Mouse (Mus musculus): ENCODE data around the gene Nt5c2.

The Nt5c2 gene

DNA sequence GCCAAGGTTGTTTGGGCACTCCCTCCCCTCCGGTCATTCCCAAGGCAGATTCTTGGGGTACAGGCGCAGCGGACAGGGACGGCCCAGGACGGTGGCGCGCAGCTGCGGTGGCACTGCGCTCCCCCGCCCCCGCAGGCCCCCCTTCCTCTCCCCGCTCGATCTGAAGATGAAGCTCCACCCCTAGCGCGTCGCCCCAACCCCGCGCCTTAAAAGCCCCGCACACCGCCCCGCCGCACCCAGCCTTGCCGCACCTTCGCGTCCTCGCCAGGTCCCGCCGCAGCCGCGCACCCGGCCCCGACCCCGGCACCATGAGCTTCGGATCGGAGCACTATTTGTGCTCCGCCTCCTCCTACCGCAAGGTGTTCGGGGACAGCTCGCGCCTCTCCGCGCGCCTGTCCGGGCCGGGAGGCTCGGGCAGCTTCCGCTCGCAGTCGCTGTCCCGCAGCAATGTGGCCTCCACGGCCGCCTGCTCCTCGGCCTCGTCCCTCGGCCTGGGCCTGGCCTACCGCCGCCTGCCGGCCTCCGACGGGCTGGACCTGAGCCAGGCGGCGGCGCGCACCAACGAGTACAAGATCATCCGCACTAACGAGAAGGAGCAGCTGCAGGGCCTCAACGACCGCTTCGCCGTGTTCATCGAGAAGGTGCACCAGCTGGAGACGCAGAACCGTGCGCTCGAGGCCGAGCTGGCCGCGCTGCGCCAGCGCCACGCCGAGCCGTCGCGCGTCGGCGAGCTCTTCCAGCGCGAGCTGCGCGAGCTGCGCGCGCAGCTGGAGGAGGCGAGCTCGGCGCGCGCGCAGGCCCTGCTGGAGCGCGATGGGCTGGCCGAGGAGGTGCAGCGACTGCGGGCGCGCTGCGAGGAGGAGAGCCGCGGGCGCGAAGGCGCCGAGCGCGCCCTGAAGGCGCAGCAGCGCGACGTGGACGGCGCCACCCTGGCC lies at the start of gene Nt5c2, which contains the start of gene Ina:
Gene Nt5c2 (minus strand): TSS at position 707 of the 935 bp plus-strand sequence.
Gene Ina (plus strand): TSS at position 252 of the 935 bp plus-strand sequence.
- peak; percentile 59 to 67 for DNase-seq (ENCODE audit: low spot score in 2 of 2)

DNA sequence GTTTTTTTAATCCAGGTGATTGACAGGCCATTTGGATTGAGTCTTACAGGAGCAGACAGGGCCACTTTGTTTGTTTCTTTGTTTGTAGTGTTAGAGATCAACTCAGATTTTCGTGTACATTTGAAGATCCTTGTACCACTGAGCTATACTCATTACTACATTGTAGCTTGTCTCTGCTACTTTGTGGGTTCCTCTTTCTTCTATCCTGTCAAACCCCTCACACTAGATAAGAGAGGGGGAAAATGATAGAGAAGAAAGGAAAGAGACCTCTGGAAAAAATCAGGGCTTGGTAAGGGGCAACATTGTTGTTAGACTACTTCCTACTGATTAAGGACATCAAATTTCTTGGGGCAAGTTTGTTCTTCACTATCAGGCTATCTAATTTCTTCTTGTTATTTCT lies 42.7 kb upstream of the Nt5c2 start:
- DNase-seq (ENCODE audit: low spot score in 2 of 2): no peak

DNA sequence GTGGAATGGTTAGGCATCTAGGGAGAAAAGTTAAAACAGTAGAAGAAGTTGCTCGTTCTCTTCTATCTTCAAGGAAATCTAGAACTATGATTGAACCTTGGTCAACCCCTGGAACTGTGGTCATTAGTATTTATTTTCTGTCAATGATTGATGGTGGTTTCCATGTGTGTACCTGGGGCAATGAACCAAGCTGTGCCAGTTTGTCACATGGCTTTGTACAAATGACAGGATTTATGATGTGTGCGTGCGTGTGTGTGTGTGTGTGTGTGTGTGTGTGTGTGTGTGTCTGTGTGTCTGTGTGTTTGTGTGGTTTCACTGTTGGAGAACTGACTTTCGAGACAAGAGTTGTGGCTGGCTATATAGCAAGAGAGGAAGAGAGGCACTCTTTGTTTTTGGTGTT lies 38.5 kb upstream of the Nt5c2 start:
- DNase-seq (ENCODE audit: low spot score in 2 of 2): no peak

DNA sequence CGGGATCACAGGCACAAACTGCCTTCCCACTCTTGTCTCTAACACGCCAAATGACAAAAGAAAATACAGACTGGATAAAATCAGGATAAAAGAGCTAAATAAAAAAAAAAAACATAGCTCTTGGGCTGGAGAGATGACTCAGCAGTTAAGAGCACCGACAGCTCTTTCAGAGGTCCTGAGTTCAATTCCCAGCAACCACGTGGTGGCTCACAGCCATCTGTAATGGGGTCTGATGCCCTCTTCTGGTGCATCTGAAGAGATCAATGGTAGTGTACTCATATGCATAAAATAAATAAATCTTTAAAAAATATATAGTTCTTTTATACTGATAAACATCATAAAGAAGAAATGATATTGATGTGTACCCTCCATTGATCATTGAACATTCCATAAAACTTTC lies 38.0 kb upstream of the Nt5c2 start:
- no peak for DNase-seq (ENCODE audit: low spot score in 2 of 2)

DNA sequence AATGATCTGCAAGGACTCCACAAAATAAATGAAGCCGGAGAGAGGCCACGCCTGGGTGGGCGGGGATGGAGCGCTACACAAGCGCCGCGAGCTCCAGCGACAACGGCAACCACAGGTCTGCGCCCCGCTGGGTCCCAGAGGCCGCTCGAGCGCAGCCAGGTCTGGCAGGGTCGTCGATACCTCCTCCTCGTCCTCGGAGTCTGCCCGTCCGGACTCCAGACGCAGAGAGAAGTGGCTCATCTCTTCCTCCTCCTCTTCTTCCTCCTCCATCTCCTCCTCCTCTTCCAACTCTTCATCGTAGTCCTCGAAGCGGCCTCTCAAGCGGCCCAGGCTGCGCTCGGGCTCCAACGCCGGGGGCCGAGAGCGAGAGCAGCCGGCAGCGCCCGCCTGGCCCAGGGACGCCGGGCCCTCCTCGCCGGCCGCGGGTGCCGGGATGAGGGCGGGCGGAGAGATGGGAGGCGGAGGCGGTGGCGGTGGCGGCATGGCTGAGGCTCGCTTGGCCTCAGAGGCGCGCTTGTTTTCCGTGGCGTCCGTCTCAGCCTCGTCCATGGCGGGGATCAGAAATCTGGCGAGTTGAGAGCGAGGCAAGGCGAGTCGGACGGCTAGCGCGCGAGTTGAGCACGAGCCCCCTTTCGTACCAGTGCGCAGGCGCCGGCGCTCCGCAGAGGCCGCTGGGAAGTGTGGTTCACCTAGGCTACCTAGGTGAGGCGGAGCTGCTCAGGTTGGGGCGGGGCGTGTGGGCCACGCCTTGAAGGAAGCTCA lies 35.5 kb upstream of the Nt5c2 start, which contains the start of gene Pcgf6:
Gene Pcgf6 (minus strand): TSS at position 636 of the 762 bp plus-strand sequence.
- peak; percentile 69 to 78 for DNase-seq (ENCODE audit: low spot score in 2 of 2)

DNA sequence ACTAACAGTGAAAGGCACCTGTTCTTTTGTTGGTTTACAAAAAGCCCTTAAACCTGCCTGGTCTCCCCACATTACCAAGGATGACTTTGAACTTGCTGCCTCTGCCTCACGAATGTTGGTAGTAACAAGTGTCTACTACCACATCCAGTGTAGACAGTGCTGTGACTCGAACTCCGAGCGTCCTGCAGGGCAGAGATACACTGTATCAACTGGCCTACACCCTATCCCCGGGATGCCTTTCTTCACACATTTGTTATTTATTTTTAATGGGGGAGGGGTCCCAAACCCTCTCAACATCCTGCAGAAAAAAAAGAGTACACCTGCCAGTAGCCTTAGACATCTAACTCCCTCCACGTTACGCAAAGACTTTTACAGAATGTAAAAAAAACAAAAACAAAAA lies 34.9 kb upstream of the Nt5c2 start:
- DNase-seq (ENCODE audit: low spot score in 2 of 2): no peak

DNA sequence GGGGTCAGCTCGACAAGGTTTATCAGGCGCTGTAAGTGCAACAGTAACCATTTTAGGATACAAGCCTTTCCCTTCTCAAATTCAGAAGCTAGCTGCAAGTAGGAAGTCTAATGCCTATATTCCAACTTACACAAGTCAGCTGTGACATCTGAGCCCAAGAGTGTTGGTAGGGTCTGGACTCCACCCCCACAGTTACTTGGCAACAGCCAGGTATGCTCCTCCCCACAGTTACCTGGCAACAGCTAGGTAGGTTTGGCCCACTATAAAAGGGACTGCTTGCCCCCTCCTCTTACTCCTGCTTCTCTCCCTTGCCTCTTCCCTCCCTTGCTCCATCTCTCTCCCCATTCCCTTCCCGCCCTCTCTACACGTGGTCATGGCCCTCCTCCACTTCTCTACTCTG lies 34.1 kb upstream of the Nt5c2 start:
- no peak for DNase-seq (ENCODE audit: low spot score in 2 of 2)

DNA sequence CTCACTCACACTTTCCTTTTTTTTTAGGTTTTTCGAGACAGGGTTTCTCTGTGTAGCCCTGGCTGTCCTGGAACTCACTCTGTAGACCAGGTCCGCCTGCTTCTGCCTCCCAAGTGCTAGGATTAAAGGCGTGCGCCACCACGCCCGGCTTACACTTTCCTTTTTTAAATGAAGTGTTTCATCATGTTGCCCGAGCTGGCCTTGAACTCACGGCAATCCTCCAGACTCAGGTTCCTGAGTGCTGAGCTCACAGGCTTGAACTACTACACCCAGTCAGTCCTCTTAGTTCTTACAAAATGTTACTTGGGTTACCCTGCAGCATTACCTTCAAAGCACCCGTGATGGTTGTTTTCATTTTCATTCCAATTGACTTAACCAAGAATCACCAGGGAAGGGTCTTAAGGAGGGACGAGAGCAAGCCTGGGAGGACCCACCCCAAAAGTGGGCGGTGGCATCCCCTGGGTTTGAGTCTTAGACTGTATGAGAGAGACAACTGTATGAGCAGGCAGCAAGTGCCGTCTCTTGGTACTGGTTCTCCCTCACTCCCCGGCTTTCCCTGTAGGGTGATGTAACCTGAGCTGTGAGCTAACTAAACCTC lies 32.4 kb upstream of the Nt5c2 start:
- no peak for DNase-seq (ENCODE audit: low spot score in 2 of 2)

DNA sequence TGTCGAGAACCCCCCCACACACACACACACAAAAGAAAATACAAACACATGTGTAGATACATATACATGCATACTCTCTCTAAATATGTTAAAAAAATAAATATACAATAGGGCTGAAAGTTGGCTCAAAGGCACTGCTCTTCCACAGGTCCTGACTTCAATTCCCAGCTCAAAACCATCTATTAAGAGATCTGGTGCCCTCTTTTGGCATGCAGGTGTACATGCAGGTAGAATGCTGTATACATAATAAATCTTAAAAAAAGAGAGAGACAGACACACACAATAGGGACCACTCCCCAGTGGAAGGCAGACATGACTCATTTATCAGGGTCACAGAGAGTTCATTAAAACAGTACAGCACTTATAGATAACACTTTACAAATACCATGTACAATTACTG lies 31.4 kb upstream of the Nt5c2 start:
- no peak for DNase-seq (ENCODE audit: low spot score in 2 of 2)

DNA sequence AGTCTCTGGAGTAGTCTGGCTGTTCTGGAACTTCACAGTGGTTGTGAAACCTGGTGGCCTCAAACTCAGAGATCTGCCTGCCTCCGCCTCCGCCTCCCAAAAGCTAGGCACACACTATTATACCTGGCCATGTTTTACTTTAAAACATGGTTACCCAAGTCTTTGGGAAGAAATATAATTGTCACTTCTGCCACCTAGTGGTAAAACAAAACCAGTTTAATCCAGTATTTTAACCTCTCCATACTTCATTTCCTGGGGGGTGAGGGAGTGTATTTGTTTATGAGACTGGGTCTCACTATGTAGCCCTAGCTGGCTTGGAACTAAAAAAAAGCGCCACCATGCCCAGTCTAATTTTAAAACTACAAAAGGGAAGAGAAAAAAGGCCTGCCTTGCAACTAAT lies 28.7 kb upstream of the Nt5c2 start:
- no peak for DNase-seq (ENCODE audit: low spot score in 2 of 2)

DNA sequence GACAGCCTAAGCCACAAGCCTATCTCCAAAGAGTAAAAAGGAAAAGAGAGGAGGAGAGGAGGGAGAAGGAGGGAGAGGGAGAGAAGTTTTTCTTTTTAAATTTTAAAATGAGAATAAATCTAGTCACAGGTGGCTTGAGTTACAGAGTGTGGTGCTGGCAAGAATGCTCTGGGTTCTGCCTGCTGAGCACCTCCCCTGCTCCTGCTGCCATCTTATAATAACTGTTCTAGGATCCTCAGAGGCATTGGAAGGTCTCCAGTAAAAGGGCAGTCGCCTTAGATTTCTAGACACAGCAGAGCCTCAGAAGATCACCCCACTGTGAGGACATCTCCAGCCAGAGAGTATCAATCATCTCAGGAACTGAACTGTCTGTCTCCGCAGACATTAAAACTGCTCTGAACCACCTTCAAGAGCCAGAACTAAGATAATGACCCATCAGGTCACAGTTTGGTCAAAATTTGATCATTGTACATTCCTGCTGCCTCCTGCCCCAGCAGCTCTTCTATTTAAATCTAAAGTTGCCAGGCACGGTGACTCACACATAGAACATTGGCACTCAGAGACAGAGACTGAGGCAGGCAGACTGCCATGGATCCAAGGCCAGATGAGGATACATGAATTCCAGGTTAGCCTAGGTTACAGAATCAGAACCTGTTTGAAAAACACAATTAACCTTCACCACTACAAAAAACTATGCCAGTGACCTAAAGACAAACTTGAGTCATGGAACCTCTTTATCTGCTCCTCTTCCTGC lies 25.9 kb upstream of the Nt5c2 start:
- no peak for DNase-seq (ENCODE audit: low spot score in 2 of 2)

DNA sequence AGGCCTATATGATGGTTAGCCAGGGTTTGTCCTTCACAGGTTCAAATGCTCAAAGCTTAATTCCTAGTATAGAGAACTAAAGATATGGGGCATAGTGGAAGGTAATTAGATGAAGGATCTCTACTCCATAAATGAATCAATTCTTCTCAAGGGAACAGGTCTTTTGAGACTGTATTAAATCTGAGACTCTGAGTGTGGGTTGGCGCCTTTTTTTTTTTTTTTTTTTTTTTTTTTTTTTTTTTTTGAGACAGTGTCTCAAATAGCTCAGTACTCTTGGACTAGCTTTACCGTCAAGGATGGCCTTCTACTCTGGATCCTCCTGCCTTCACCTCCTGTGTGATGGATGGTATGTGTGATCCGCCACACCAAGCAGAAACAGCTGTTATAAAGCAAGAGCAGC lies 21.6 kb upstream of the Nt5c2 start:
- DNase-seq (ENCODE audit: low spot score in 2 of 2): no peak

DNA sequence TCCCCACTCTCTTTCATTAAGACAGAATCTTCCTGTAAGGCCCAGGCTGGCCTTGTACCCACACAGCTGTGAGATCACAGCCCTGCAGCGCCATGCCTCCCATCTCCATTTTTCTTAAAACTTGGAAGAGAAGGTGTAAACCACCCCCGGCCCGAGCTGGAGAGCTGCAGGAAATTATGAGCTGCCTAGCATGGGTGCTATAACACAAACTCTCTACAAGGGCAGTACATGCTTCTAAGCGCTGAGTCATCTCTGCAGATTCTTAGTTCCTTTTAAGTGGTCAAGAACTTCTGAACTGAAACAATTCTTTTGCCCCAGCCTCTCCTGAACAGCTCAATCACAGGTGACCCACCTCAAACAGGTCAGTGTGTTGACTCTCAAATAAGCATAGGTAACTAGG lies 20.0 kb upstream of the Nt5c2 start:
- DNase-seq (ENCODE audit: low spot score in 2 of 2): peak; percentile 57 to 72

DNA sequence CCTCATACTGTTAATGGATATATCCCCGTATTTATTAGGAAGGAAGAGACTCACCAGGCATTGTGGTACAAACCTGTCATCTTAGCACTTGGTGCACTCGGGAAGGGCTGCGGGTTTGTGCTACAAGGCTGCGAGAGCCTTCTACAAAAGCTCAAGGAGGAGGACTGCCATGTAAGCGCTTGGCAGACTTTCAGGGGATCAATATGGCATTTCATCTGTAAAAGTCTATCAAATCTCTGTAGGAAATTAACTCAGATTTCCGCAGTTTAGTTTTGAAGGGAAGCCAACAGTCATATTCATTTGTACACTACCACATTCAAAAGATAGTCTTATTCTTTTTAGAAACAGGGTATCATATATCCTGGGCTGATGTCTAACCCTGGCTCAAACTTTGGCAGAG lies 16.8 kb upstream of the Nt5c2 start:
- DNase-seq (ENCODE audit: low spot score in 2 of 2): no peak

DNA sequence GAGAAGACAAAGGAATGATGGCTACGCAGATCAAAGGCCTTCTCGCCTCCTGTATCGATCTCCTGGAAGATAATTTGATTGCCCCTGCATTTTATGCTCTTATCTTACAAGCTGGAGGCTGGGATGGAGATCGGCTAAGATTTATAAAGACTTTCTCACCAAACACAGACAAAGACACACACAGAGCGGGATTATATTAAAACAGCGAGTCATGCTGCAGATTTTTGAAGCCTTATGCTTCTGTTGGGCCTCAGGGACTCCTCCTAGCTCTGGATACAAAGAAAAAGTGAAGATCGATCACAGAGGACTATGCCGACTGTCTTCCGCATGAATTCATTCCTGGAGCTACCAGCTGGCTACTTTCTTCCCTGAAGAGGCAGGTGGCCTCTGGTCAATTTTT lies 14.8 kb upstream of the Nt5c2 start:
- no peak for DNase-seq (ENCODE audit: low spot score in 2 of 2)

DNA sequence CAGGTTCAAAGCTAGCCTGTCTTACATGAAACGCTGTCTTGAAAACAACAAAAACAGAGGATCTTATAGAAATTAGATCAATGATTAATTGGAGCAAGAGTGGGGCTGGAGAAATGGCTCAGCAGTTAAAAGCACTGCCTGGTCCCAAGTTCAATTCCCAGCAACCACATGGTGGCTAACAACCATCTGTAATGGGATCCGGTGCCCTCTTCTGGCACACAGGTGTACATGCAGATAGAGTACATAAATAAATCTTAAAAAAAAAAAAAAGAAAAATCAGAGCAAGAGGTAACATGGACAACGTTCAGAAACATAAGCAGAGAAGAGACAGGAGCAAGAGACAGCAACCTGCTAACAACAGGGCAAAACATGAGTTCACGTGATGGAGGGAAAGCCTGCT lies 11.6 kb upstream of the Nt5c2 start:
- no peak for DNase-seq (ENCODE audit: low spot score in 2 of 2)

DNA sequence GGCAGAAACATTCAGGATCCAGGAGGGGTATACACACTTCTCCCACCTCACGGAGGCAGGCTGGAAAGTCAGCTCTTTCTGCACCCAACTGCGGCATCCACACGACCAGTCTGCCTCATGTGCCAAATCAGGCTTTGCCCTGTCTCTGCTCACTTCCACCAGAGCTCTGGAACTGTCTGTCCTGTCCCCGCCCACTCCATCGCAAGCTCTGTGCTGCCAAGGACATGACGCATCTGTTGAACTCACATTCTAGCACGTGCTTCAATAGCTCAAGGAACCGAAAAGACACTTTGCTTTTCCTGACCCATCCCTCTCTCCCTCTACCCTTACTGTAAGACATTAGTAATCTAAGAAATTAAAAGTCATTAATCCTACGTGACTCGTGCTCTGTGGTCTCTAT lies 10.0 kb upstream of the Nt5c2 start:
- DNase-seq (ENCODE audit: low spot score in 2 of 2): peak; percentile 45 to 78

DNA sequence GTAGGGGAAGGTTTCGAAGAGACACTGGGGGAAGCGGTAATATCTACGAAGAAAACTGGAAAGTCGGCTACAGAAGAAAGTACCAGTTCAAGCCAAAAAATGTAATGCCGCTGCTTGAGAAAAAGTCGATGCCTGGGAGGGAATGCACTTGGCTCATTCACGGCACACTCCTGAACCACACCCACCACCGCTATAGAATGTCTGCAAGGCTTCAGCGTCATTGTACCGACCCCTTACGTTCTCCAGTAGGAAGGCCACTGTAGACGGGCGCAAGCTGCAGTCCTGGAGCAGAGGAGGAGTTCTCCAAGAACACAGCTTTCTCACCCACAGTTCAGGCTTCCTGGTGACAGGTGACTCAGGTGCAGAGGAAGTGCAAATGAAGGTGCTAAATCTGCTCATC lies 8.6 kb upstream of the Nt5c2 start:
- DNase-seq (ENCODE audit: low spot score in 2 of 2): no peak

DNA sequence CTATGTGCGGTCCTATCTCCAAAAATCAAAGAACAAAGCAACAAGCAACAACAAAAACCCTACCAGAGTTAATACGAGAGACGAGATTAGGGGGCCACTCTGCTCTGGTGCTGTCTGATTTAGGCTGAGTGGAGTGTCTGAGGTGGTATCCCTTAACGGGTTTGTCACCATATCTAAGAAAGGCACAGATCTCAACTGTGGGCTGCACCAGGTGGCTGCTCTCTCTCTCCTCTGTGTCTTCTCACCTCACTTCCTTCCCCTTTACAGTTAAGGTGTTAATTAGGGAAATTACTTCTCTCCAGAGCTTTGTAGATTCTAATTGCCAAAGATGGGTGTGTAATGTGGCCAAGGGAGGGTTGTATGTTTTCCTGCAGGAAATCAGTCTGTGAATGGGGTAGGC lies 7.8 kb upstream of the Nt5c2 start:
- DNase-seq (ENCODE audit: low spot score in 2 of 2): no peak

DNA sequence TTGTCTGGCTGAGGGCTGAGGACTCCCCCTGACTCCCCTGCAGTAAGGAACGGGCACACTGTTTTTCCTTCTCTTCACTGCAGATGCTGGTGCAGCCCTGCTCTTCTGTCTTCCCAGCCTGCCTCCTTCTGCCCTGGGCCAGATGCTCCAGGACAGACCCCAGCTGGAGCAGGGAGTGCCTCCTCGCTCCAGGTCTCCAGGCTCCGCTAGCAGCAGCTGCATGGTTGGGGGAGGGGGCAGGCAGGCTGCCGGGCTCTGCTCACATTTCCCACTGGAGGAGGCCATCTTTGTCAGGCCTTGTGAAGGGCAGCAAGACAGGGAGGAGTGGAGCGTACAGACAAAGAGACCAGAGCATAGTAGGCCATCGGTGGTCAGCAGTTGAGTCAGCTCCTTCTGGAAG lies 4.4 kb upstream of the Nt5c2 start:
- no peak for DNase-seq (ENCODE audit: low spot score in 2 of 2)

DNA sequence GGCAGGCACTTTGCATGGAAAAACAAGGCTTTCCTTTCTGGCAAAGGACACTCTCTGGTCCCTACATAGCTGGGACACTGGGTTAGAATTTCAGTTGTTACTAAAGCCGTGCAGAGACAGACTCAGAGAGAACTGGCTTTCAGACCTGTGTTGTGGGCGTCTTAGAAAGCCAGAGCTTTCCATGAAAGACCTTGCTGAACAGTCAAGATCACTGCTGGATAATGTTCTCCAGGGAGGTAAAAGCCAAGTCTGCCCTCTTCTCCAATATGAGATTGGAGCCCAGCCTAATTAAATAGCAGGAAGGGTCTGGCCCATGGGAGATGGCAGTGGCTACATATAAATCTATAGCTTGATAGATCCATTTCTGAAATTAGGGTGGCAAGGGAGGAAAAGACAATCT lies 3.4 kb upstream of the Nt5c2 start:
- DNase-seq (ENCODE audit: low spot score in 2 of 2): no peak

DNA sequence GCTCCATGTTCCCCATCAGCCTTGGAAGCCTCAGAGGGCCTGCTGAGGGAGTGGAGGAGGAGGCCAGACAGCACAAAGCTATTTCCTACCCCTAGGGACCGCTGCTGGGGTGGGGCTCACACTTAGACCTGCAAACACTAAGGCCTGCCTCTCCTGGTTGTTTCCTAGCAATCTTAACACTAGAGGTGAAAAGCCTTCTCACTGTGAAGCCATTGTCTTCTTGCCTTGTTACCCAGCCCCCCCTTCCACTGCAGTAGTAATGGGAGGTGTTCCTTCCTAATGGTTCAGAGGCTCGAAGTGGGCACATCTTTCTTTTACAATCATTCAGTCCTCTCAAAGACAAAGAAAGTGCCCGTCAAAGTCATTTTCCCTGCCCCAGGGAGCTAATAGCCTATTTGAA lies 2.9 kb upstream of the Nt5c2 start:
- DNase-seq (ENCODE audit: low spot score in 2 of 2): no peak
